Mouse (Mus musculus) heart, embryonic 11.5 days (tissue): Measurements from ENCODE around the gene Brd1. TPM values are rescaled to one million over a fixed set of nuclear protein-coding genes. Genes with fewer than 3 reads are reported as not detected.

Source experiments
- ATAC-seq: fragments of 200-750 bp; cut with Nextera tagmentation; replicated peaks from 2 replicates; pipeline ENCODE4 v1.8.0; 2017; ENCODE audit warnings: moderate library complexity; ENCODE audit not compliant: insufficient number of reproducible peaks, low FRiP score, low TSS enrichment
- H3K27ac ChIP-seq: fragments of 300-500 bp; sonication (generic); 2 replicates; pipeline ENCODE4 v1.5.1; 2014; ENCODE audit warnings: mild to moderate bottlenecking, low read depth, low read length
- H3K27me3 ChIP-seq: fragments of 300-500 bp; sonication (generic); 2 replicates; pipeline ENCODE4 v1.6.1; 2014; ENCODE audit warnings: mild to moderate bottlenecking, low read length, mixed read lengths; ENCODE audit not compliant: control insufficient read depth, insufficient read depth
- H3K36me3 ChIP-seq: fragments of 300-500 bp; sonication (generic); 2 replicates; pipeline ENCODE4 v1.6.1; 2014; ENCODE audit warnings: mild to moderate bottlenecking, low read length, moderate library complexity, mixed read lengths; ENCODE audit not compliant: control insufficient read depth, insufficient read depth
- H3K4me1 ChIP-seq: fragments of 300-500 bp; sonication (generic); 2 replicates; pipeline ENCODE4 v1.6.1; 2014; ENCODE audit warnings: low read length; ENCODE audit not compliant: control insufficient read depth, insufficient read depth
- H3K4me2 ChIP-seq: fragments of 300-500 bp; sonication (generic); 2 replicates; pipeline ENCODE4 v1.6.1; 2014; ENCODE audit warnings: mild to moderate bottlenecking, moderate library complexity
- H3K4me3 ChIP-seq: fragments of 300-500 bp; sonication (generic); 2 replicates; pipeline ENCODE4 v1.5.1; 2014; ENCODE audit warnings: low read depth, low read length
- H3K9ac ChIP-seq: fragments of 300-500 bp; sonication (generic); 2 replicates; pipeline ENCODE4 v1.6.1; 2014; ENCODE audit warnings: mild to moderate bottlenecking, low read depth, low read length, moderate library complexity
- H3K9me3 ChIP-seq: fragments of 300-500 bp; sonication (generic); replicated peaks from 2 replicates; pipeline ENCODE4 v1.6.1; 2016; ENCODE audit warnings: low read length; ENCODE audit not compliant: control insufficient read depth
- WGBS: fragments of 180-500 bp; shearing (Covaris S2); extraction: QIAGEN DNeasy Blood & Tissue Kit; methylation state at CpG from one replicate; pipeline ENCODE4 v1.1.7; 2014; ENCODE audit not compliant: insufficient replicate concordance; 5-methylcytosine and 5-hydroxymethylcytosine counted together
- polyA plus RNA-seq: library from polyadenylated mRNA; unstranded; fragments of >200 nt; fragmentation: Nextera tagmentation; extraction: Ambion mirVana; gene quantifications from 2 replicates; pipeline ENCODE4 v1.2.1, GENCODE M21; 2014

Gene Brd1
- polyA plus RNA-seq, 1 experiment from 2014 or later: 18.2 TPM

- no peak overlapping the region for H3K27ac ChIP-seq
- no peak overlapping the region for H3K4me3 ChIP-seq
- H3K9me3 ChIP-seq: no peaks in the 10 kb centered on the region
- WGBS: 95% methylated on average over 12 of the region's 12 CpGs
- no peak for ATAC-seq
- no peaks in the 10 kb centered on the region for H3K4me1 ChIP-seq
- no peak overlapping the region for H3K9ac ChIP-seq
- no peaks in the 10 kb centered on the region for H3K27me3 ChIP-seq
- no peak overlapping the region for H3K4me2 ChIP-seq
- peaks cover 68% of the 10 kb centered on the region for H3K36me3 ChIP-seq
Measured at GRCm38 (mm10) chr15:88691129-88691528, 42.9 kb downstream of the Brd1 start.

GRCm38 (mm10) chr15:88688120-88688519 is 45.9 kb downstream of the Brd1 start:
- Histone ChIP-seq H3K36me3 (peaks cover 54% of the 10 kb centered on the region), H3K4me2 (no peak overlapping the region), H3K27ac (no peak overlapping the region), H3K9ac (no peak overlapping the region), H3K4me1 (no peaks in the 10 kb centered on the region), H3K27me3 (no peaks in the 10 kb centered on the region), H3K9me3 (no peaks in the 10 kb centered on the region), H3K4me3 (no peak overlapping the region)
- no peak for ATAC-seq
- WGBS: 80% methylated on average over 10 of the region's 10 CpGs

- no peak for ATAC-seq
- no peak overlapping the region for H3K4me3 ChIP-seq
- no peak overlapping the region for H3K27ac ChIP-seq
- peaks cover 48% of the 10 kb centered on the region for H3K36me3 ChIP-seq
- no peak overlapping the region for H3K9ac ChIP-seq
- H3K27me3 ChIP-seq: no peaks in the 10 kb centered on the region
- 89% methylated on average over 5 of the region's 5 CpGs for WGBS
- H3K4me2 ChIP-seq: no peak overlapping the region
- H3K9me3 ChIP-seq: no peaks in the 10 kb centered on the region
- H3K4me1 ChIP-seq: no peaks in the 10 kb centered on the region
Measured at GRCm38 (mm10) chr15:88686725-88687124, 47.3 kb downstream of the Brd1 start.

GRCm38 (mm10) chr15:88684039-88684438 is 50.0 kb downstream of the Brd1 start:
- H3K4me2 ChIP-seq: no peak overlapping the region
- WGBS: 80% methylated on average over 6 of the region's 6 CpGs
- no peak overlapping the region for H3K4me3 ChIP-seq
- no peaks in the 10 kb centered on the region for H3K4me1 ChIP-seq
- no peak overlapping the region for H3K9ac ChIP-seq
- H3K27me3 ChIP-seq: no peaks in the 10 kb centered on the region
- H3K27ac ChIP-seq: no peak overlapping the region
- peaks cover 23% of the 10 kb centered on the region for H3K36me3 ChIP-seq
- no peak for ATAC-seq
- no peaks in the 10 kb centered on the region for H3K9me3 ChIP-seq

GRCm38 (mm10) chr15:88680931-88681330 is 53.1 kb downstream of the Brd1 start:
- no peak overlapping the region for H3K27ac ChIP-seq
- no peaks in the 10 kb centered on the region for H3K4me1 ChIP-seq
- no peak for ATAC-seq
- H3K4me2 ChIP-seq: no peak overlapping the region
- H3K9ac ChIP-seq: no peak overlapping the region
- no peaks in the 10 kb centered on the region for H3K9me3 ChIP-seq
- no peaks in the 10 kb centered on the region for H3K27me3 ChIP-seq
- 65% methylated on average over 5 of the region's 5 CpGs for WGBS
- peaks cover 4% of the 10 kb centered on the region; the same call in 1 of the 2 replicates for H3K36me3 ChIP-seq
- no peak overlapping the region for H3K4me3 ChIP-seq

- no peak overlapping the region for H3K4me2 ChIP-seq
- H3K9me3 ChIP-seq: no peaks in the 10 kb centered on the region
- no peaks in the 10 kb centered on the region for H3K4me1 ChIP-seq
- no peak for ATAC-seq
- WGBS: 64% methylated on average over 5 of the region's 5 CpGs
- no peak overlapping the region for H3K27ac ChIP-seq
- no peaks in the 10 kb centered on the region for H3K27me3 ChIP-seq
- H3K9ac ChIP-seq: no peak overlapping the region
- no peaks in the 10 kb centered on the region for H3K36me3 ChIP-seq
- H3K4me3 ChIP-seq: no peak overlapping the region
Measured at GRCm38 (mm10) chr15:88677568-88677967, 56.5 kb downstream of the Brd1 start.

- Histone ChIP-seq H3K27ac (no peak overlapping the region), H3K9me3 (no peaks in the 10 kb centered on the region), H3K9ac (no peak overlapping the region), H3K4me2 (no peak overlapping the region), H3K36me3 (no peaks in the 10 kb centered on the region), H3K4me3 (no peak overlapping the region), H3K27me3 (no peaks in the 10 kb centered on the region), H3K4me1 (no peaks in the 10 kb centered on the region)
- WGBS: 79% methylated on average over 5 of the region's 5 CpGs
- no peak for ATAC-seq
Measured at GRCm38 (mm10) chr15:88675998-88676397, 58.0 kb downstream of the Brd1 start.

- H3K9ac ChIP-seq: no peak overlapping the region
- no peaks in the 10 kb centered on the region for H3K36me3 ChIP-seq
- WGBS: 74% methylated on average over 2 of the region's 2 CpGs
- H3K4me1 ChIP-seq: no peaks in the 10 kb centered on the region
- H3K9me3 ChIP-seq: no peaks in the 10 kb centered on the region
- no peaks in the 10 kb centered on the region; the same call in 1 of the 2 replicates for H3K27me3 ChIP-seq
- ATAC-seq: no peak
- no peak overlapping the region for H3K4me2 ChIP-seq
- H3K27ac ChIP-seq: no peak overlapping the region
- no peak overlapping the region for H3K4me3 ChIP-seq
Measured at GRCm38 (mm10) chr15:88668693-88669092, 65.3 kb downstream of the Brd1 start.

- H3K9ac ChIP-seq: no peak overlapping the region
- peaks cover 10% of the 10 kb centered on the region; the same call in 1 of the 2 replicates for H3K27me3 ChIP-seq
- H3K4me1 ChIP-seq: no peaks in the 10 kb centered on the region
- no peaks in the 10 kb centered on the region for H3K9me3 ChIP-seq
- H3K4me2 ChIP-seq: no peak overlapping the region
- no peaks in the 10 kb centered on the region for H3K36me3 ChIP-seq
- ATAC-seq: no peak
- 77% methylated on average over 3 of the region's 3 CpGs for WGBS
- no peak overlapping the region for H3K27ac ChIP-seq
- H3K4me3 ChIP-seq: no peak overlapping the region
Measured at GRCm38 (mm10) chr15:88667653-88668052, 66.4 kb downstream of the Brd1 start.
